Mouse (Mus musculus) megakaryocyte, embryonic 14.5 days (primary cell): ENCODE results near the gene Rnf19b. TPM values are rescaled to one million over a fixed set of nuclear protein-coding genes. Genes with fewer than 3 reads are reported as not detected.

ENCODE experiments used
- H3K27me3 ChIP-seq: replicated peaks from 2 replicates; pipeline ENCODE3; 2012; ENCODE audit warnings: inconsistent platforms
- H3K36me3 ChIP-seq: replicated peaks from 2 replicates; pipeline ENCODE3; 2012; ENCODE audit warnings: low read length, inconsistent platforms, mixed read lengths
- H3K4me1 ChIP-seq: 2 replicates; pipeline ENCODE4 v1.6.1; 2012; ENCODE audit warnings: inconsistent platforms
- H3K4me3 ChIP-seq: replicated peaks from 2 replicates; pipeline ENCODE3; 2012; ENCODE audit warnings: moderate library complexity, mild to moderate bottlenecking, inconsistent platforms
- H3K9me3 ChIP-seq: 2 replicates; pipeline ENCODE4 v1.6.1; 2012; ENCODE audit warnings: inconsistent platforms
- FLI1 ChIP-seq: IDR thresholded peaks from 2 replicates; pipeline ENCODE4 v1.6.1; 2012; ENCODE audit warnings: low read length, inconsistent platforms, mixed read lengths
- GATA1 ChIP-seq: IDR thresholded peaks from 3 replicates; pipeline ENCODE4 v1.6.1; 2012; ENCODE audit warnings: mixed read lengths, low read length, inconsistent platforms, borderline replicate concordance
- polyA plus RNA-seq: library from polyadenylated mRNA; stranded (reverse); fragments of >175 nt; gene quantifications from 2 replicates; pipeline ENCODE4 v1.2.3, GENCODE M21; 2012; ENCODE audit warnings: low replicate concordance; ENCODE audit not compliant: insufficient read depth

Gene Rnf19b
- polyA plus RNA-seq, 1 experiment: 696 TPM

- Histone ChIP-seq H3K4me3 (peak overlapping the region; percentile 86), H3K4me1 (peaks cover 86% of the 10 kb centered on the region), H3K36me3 (peaks cover 48% of the 10 kb centered on the region), H3K9me3 (no peaks in the 10 kb centered on the region), H3K27me3 (no peaks in the 10 kb centered on the region)
- no peak for TF ChIP-seq FLI1
- no peak for TF ChIP-seq GATA1
These were observed 9.8 kb downstream of the Rnf19b start for GRCm38 (mm10) chr4:129067638-129068415.

- TF ChIP-seq GATA1: no peak
- TF ChIP-seq FLI1: no peak
- Histone ChIP-seq H3K27me3 (no peaks in the 10 kb centered on the region), H3K4me1 (peaks cover 84% of the 10 kb centered on the region), H3K9me3 (no peaks in the 10 kb centered on the region), H3K4me3 (no peak overlapping the region), H3K36me3 (peaks cover 50% of the 10 kb centered on the region)
These were observed 10.8 kb downstream of the Rnf19b start for GRCm38 (mm10) chr4:129068848-129069247.

- H3K9me3 ChIP-seq: no peaks in the 10 kb centered on the region
- TF ChIP-seq FLI1 (no peak), GATA1 (no peak)
- H3K4me3 ChIP-seq: no peak overlapping the region
- peaks cover 17% of the 10 kb centered on the region; the same call in 1 of the 2 replicates for H3K4me1 ChIP-seq
- peaks cover 96% of the 10 kb centered on the region for H3K36me3 ChIP-seq
- no peaks in the 10 kb centered on the region for H3K27me3 ChIP-seq
These were observed 21.1 kb downstream of the Rnf19b start for GRCm38 (mm10) chr4:129079126-129079525.

DNA sequence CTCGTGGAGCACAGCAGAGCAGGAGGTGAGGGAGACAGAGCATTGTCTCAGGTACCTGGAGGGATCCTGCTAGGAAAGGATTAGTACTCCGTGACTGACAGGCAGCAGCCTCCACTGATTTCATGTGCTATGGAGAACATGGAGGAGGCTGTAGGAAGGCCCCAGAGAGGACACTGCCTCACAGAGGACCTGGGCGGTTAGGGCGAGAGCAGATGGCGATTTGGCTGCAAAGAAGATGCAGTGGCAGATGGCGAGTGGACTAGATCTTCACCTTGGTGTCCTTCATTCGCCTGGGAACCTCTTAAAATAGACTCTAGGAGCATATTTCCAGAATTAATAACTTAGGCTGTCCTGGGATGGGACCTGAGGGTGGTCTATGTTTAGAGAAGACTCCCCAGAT lies 23.0 kb downstream of the Rnf19b start:
- Histone ChIP-seq H3K27me3 (no peaks in the 10 kb centered on the region), H3K4me1 (peaks cover 17% of the 10 kb centered on the region; the same call in 1 of the 2 replicates), H3K4me3 (no peak overlapping the region), H3K36me3 (peaks cover 96% of the 10 kb centered on the region), H3K9me3 (no peaks in the 10 kb centered on the region)
- TF ChIP-seq GATA1: no peak
- TF ChIP-seq FLI1: no peak

DNA sequence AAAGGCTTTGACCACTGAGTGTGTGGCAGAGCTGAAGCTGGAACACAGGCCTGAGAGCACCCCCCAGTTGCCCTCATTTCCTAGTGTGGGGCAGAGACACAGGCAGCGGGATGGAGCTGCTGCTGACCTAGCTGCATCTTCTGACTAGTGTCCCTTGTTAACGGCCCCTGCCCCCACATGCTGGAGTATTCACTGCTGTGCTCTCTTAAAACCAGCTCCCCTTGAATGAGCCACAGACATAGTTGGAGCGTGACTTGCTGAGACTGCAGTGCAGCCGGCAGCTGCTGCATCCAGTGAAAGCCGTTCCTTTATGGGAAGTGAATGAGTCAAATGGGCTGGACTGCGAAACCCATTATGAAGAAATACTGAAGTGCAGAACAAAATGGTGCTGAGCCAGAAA lies 23.4 kb downstream of the Rnf19b start:
- Histone ChIP-seq H3K4me1 (peaks cover 17% of the 10 kb centered on the region; the same call in 1 of the 2 replicates), H3K36me3 (peaks cover 98% of the 10 kb centered on the region), H3K4me3 (peak overlapping the region; percentile 46), H3K27me3 (no peaks in the 10 kb centered on the region), H3K9me3 (no peaks in the 10 kb centered on the region)
- no peak for TF ChIP-seq GATA1
- TF ChIP-seq FLI1: no peak

DNA sequence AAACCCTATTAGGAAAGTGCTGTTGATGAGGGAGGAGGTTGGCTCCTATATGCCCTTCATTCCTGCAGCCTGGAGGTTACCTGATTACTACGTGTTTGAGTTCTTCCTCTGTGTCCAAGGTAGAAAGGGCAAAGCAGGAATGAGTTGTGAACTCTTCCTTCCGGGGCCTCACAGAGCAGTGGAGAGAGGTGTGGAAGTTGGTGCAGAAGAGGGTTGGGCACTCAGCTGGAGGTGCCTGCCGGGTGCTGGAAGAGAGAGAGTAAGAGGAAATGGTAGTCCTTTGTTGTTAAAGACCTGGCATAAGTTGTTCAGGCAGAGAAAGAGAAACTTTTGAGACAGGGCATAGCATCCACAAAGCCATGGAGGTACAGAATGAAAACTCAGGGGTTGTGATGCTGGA lies 23.9 kb downstream of the Rnf19b start:
- peaks cover 21% of the 10 kb centered on the region; the same call in 1 of the 2 replicates for H3K4me1 ChIP-seq
- H3K4me3 ChIP-seq: no peak overlapping the region
- no peak for TF ChIP-seq FLI1
- TF ChIP-seq GATA1: no peak
- peaks cover 98% of the 10 kb centered on the region for H3K36me3 ChIP-seq
- no peaks in the 10 kb centered on the region for H3K9me3 ChIP-seq
- peaks cover 1% of the 10 kb centered on the region for H3K27me3 ChIP-seq

GRCm38 (mm10) chr4:129082379-129083115 lies 24.5 kb downstream of the Rnf19b start:
- H3K9me3 ChIP-seq: no peaks in the 10 kb centered on the region
- H3K4me3 ChIP-seq: no peak overlapping the region
- H3K27me3 ChIP-seq: peaks cover 1% of the 10 kb centered on the region
- peaks cover 21% of the 10 kb centered on the region; the same call in 1 of the 2 replicates for H3K4me1 ChIP-seq
- no peak for TF ChIP-seq FLI1
- no peak for TF ChIP-seq GATA1
- peaks cover 96% of the 10 kb centered on the region for H3K36me3 ChIP-seq

DNA sequence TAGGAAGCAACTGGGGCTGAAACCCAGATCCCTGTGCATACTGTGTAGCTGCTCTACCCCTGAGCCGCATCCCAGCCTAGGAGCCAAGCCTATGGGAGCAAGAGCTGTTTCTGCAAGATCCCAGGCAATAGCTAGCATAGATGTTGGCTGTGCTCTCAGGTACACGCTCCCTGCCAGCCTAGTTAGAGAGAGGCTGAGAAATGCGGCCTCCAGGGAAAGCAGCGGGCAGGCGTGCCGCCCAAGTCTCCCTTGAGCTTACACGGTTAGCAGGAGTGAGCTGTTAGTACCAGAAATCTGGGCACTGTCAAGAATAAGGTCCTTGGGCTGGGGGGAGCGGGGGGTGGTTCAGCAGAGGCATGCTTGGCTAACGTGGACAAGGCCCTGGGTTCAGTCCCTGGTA lies 26.8 kb downstream of the Rnf19b start:
- H3K9me3 ChIP-seq: no peaks in the 10 kb centered on the region
- no peak for TF ChIP-seq GATA1
- H3K27me3 ChIP-seq: peaks cover 6% of the 10 kb centered on the region
- H3K4me3 ChIP-seq: no peak overlapping the region
- peaks cover 21% of the 10 kb centered on the region; the same call in 1 of the 2 replicates for H3K4me1 ChIP-seq
- peaks cover 73% of the 10 kb centered on the region for H3K36me3 ChIP-seq

DNA sequence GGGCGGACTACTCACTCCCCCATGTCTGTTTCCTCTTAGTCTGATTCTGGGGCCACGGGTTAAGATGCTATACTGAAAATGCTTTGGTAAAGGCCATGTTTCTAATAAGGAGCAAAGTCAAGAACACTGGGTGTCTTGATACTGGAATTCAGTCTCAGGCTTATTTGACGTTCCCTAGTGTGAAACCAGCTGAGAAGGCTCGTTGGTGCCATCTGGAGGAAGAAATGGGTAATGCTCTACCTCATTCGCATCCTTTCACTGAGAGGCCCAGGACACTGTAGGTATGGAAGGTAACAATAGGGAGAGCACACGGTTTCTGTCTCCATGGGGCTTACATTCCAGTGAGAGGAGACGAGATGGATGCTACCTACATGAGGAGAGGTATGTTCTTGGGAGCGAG lies 28.0 kb downstream of the Rnf19b start:
- TF ChIP-seq FLI1 (no peak), GATA1 (no peak)
- H3K36me3 ChIP-seq: peaks cover 61% of the 10 kb centered on the region
- H3K4me3 ChIP-seq: no peak overlapping the region
- peaks cover 7% of the 10 kb centered on the region for H3K27me3 ChIP-seq
- H3K9me3 ChIP-seq: no peaks in the 10 kb centered on the region
- H3K4me1 ChIP-seq: peaks cover 18% of the 10 kb centered on the region; the same call in 1 of the 2 replicates

DNA sequence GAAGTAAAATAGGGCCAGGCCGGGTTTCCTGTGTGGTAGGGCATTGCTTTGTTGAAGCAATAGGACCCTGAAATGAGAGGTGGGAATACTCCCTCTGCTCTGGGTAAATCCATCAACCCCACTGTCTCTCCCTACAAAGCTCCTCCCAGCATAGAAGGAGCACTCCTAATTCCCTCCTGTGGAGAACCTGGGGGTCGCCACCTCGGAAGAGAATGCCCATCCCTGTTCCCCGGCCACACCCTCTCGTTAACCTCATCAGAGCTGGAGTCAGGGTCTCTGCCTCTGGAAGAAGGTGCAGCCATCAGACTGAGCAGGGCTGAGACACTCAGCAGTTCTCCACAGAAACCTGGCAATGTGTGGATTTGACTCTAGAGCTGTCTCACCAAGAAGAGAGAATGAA lies 29.8 kb downstream of the Rnf19b start:
- Histone ChIP-seq H3K9me3 (no peaks in the 10 kb centered on the region), H3K36me3 (peaks cover 43% of the 10 kb centered on the region), H3K4me1 (peaks cover 8% of the 10 kb centered on the region; the same call in 1 of the 2 replicates), H3K27me3 (peaks cover 14% of the 10 kb centered on the region), H3K4me3 (no peak overlapping the region)
- TF ChIP-seq FLI1 (no peak), GATA1 (no peak)
